Mouse (Mus musculus) intestine, embryonic 15.5 days (tissue): Measurements from ENCODE around the gene Myo1f. TPM values are rescaled to one million over a fixed set of nuclear protein-coding genes. Genes with fewer than 3 reads are reported as not detected.
"Not testable (repeated sequence)": the region's sequence is repeated elsewhere in the genome, so short reads cannot be mapped to it uniquely, and the experiment has no call there.

Experiments used
- ATAC-seq: fragments of 200-750 bp; cut with Nextera tagmentation; 2 replicates; pipeline ENCODE4 v1.8.0; 2017; ENCODE audit warnings: moderate TSS enrichment, moderate library complexity
- H3K27ac ChIP-seq: fragments of 300-500 bp; sonication (generic); 2 replicates; pipeline ENCODE4 v1.5.1; 2015; ENCODE audit warnings: mild to moderate bottlenecking, inconsistent platforms
- H3K27me3 ChIP-seq: fragments of 300-500 bp; sonication (generic); replicated peaks from 2 replicates; pipeline ENCODE4 v1.6.1; 2015; ENCODE audit warnings: inconsistent platforms
- H3K36me3 ChIP-seq: fragments of 300-500 bp; sonication (generic); 2 replicates; pipeline ENCODE4 v1.6.1; 2015; ENCODE audit warnings: inconsistent platforms
- H3K4me1 ChIP-seq: fragments of 300-500 bp; sonication (generic); replicated peaks from 2 replicates; pipeline ENCODE4 v1.6.1; 2015; ENCODE audit warnings: inconsistent platforms
- H3K4me2 ChIP-seq: fragments of 300-500 bp; sonication (generic); replicated peaks from 2 replicates; pipeline ENCODE4 v1.6.1; 2015; ENCODE audit warnings: mild to moderate bottlenecking, inconsistent platforms
- H3K4me3 ChIP-seq: fragments of 300-500 bp; sonication (generic); replicated peaks from 2 replicates; pipeline ENCODE4 v1.5.1; 2015; ENCODE audit warnings: inconsistent platforms
- H3K9ac ChIP-seq: fragments of 300-500 bp; sonication (generic); 2 replicates; pipeline ENCODE4 v1.6.1; 2015; ENCODE audit warnings: inconsistent platforms
- H3K9me3 ChIP-seq: fragments of 300-500 bp; sonication (generic); 2 replicates; pipeline ENCODE4 v1.6.1; 2016; ENCODE audit warnings: inconsistent platforms
- WGBS: fragments of 180-500 bp; shearing (Covaris S2); methylation state at CpG from one replicate; pipeline ENCODE4 v1.1.7; 2015; 5-methylcytosine and 5-hydroxymethylcytosine counted together
- polyA plus RNA-seq: library from polyadenylated mRNA; unstranded; fragments of >200 nt; fragmentation: Nextera tagmentation; extraction: Ambion mirVana; gene quantifications from 2 replicates; pipeline ENCODE4 v1.2.1, GENCODE M21; 2015

Myo1f gene
- polyA plus RNA-seq, 1 experiment from 2014 or later: 3.9 TPM

DNA sequence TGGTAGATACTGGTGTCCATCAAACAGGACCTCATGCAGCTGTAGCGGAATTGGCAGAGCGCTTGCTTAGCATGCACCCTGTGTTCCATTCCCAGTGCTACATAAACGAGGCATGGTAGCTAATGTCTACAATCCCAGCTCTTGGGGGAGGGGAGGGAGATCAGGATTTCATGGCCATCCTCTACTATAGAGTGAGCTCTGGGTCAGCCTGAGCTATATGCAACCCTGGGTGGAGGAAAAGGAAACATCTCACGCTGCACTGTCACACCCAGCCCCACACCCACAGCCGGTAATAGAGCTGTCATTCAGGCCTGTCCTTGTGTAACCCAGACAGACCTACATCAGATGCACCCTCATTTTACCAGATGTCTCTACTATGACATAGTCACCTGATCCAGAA lies 43.0 kb downstream of the Myo1f start:
- Histone ChIP-seq H3K9me3 (no peaks in the 10 kb centered on the region), H3K4me1 (no peaks in the 10 kb centered on the region), H3K4me2 (no peak overlapping the region), H3K27ac (no peak overlapping the region), H3K9ac (no peak overlapping the region), H3K27me3 (no peaks in the 10 kb centered on the region), H3K36me3 (no peaks in the 10 kb centered on the region), H3K4me3 (no peak overlapping the region)
- 95% methylated on average over 5 of the region's 5 CpGs for WGBS
- no peak for ATAC-seq

DNA sequence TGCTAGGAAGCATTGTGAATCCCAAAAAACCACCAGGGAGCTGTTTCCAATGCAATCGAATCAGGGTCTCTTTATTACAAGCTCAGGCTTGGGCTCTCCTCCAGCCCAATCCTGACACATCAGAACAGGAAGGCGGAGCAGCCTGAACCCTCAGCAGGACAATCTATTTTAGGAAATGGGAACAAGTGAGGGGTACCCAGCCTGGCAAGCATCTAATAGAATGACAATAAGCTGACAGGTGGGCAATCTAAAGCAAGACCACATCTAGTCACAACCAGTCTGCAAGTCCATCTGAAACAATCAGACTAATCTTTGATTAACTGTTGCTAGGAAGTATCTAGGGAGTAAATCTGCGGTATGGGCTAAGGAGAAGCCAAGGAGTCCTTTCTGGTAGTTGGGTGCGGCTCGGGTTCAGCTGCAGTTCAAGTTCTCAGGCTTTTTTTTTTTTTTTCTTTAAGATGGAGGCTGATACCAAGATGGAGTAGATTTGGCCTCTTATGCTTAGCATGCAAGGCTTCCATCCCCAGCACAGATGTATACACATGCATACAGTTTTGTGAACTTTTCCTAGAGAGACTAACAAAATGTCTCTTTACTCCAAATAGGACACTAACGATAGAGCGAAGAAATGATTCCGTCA lies 44.4 kb downstream of the Myo1f start:
- H3K4me2 ChIP-seq: no peak overlapping the region
- no peak overlapping the region for H3K9ac ChIP-seq
- no peaks in the 10 kb centered on the region for H3K4me1 ChIP-seq
- no peaks in the 10 kb centered on the region for H3K27me3 ChIP-seq
- ATAC-seq: no peak
- WGBS: 89% methylated on average over 8 of the region's 8 CpGs
- H3K36me3 ChIP-seq: no peaks in the 10 kb centered on the region
- no peak overlapping the region for H3K27ac ChIP-seq
- H3K9me3 ChIP-seq: no peaks in the 10 kb centered on the region
- H3K4me3 ChIP-seq: no peak overlapping the region

DNA sequence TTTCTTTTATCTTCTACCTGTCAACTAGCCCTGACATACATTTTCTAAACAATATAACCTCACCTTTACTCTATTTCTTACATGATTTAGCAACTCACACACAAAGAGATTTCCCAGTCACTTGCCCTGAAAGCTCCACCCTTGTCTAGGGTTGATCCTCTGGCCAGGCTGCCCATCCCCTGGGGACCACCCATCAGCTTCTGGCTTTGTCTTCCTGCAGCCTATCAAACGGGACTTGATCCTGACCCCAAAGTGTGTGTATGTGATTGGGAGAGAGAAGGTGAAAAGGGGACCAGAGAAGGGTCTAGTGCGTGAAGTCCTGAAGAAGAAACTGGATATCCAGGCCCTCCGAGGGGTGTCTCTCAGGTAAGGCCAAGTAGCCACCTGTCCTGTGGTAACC lies 45.3 kb downstream of the Myo1f start:
- Histone ChIP-seq H3K27ac (no peak overlapping the region), H3K4me2 (no peak overlapping the region), H3K9me3 (no peaks in the 10 kb centered on the region), H3K4me1 (no peaks in the 10 kb centered on the region), H3K4me3 (no peak overlapping the region), H3K9ac (no peak overlapping the region), H3K27me3 (no peaks in the 10 kb centered on the region), H3K36me3 (no peaks in the 10 kb centered on the region)
- ATAC-seq: no peak
- WGBS: 85% methylated on average over 3 of the region's 3 CpGs

DNA sequence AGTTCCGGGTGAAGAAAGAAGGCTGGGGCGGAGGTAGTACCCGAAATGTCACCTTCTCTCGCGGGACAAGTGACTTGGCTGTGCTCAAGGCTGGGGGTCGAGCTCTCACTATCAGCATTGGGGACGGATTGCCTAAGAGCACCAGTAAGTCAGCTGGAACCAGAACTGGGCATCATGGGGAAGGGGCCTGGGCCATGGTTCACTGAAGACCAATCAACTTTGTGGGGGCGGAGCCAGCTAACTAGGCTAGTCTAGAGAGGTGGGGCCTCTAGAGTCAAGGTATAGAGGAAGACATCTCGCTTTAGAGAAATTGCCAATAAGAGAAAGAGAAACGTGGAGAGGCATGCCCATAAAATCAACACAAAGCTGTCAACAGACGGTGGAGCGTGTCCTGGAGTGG lies 46.4 kb downstream of the Myo1f start:
- no peak for ATAC-seq
- Histone ChIP-seq H3K27me3 (no peaks in the 10 kb centered on the region), H3K4me1 (no peaks in the 10 kb centered on the region), H3K4me3 (no peak overlapping the region), H3K4me2 (no peak overlapping the region), H3K9me3 (no peaks in the 10 kb centered on the region), H3K27ac (no peak overlapping the region), H3K36me3 (no peaks in the 10 kb centered on the region), H3K9ac (no peak overlapping the region)
- 86% methylated on average over 12 of the region's 12 CpGs for WGBS

DNA sequence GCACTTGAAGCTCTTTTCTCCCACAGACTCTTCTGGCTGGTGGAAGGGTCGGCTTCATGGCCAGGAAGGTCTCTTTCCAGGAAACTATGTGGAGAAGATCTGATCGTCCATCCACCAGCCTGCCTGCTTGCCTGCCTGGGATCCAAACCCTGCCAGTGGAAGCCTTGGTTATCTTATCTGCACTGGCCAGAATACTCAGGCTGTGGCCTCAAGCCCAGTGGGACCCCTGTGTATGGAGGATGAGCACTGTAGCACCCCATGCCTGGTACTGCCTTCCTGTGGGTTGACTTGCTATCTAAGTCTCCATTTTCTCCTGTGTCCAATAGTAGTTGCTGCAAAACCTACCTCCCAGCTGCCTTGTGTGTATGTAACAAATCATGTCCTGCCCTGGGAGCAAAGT lies 51.8 kb downstream of the Myo1f start:
- Histone ChIP-seq H3K9me3 (no peaks in the 10 kb centered on the region), H3K4me3 (no peak overlapping the region), H3K27ac (no peak overlapping the region), H3K36me3 (no peaks in the 10 kb centered on the region), H3K4me2 (no peak overlapping the region), H3K4me1 (no peaks in the 10 kb centered on the region), H3K27me3 (no peaks in the 10 kb centered on the region), H3K9ac (no peak overlapping the region)
- 74% methylated on average over 2 of the region's 2 CpGs for WGBS
- no peak for ATAC-seq

DNA sequence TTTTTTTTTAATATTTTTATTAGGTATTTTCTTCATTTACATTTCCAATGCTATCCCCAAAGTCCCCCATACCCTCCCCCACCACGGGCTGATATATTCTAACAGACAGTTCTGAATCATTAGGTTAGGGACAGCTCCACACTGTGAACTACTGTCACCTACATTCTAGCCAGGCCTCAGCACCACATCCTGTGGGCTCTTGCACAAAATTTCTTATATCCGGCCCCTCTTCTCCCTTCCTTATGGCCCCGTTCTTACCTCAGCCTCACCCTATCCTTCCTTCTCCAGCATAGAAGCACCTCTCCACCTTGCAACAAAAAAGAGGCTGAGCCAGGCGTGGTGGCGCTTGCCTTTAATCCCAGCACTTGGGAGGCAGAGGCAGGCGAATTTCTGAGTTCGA lies 55.0 kb downstream of the Myo1f start:
- Histone ChIP-seq H3K9me3 (no peaks in the 10 kb centered on the region), H3K4me2 (no peak overlapping the region), H3K27me3 (no peaks in the 10 kb centered on the region), H3K27ac (no peak overlapping the region), H3K36me3 (no peaks in the 10 kb centered on the region), H3K4me1 (no peaks in the 10 kb centered on the region), H3K9ac (no peak overlapping the region), H3K4me3 (no peak overlapping the region)
- WGBS: 90% methylated on average over 7 of the region's 7 CpGs
- ATAC-seq: no peak

DNA sequence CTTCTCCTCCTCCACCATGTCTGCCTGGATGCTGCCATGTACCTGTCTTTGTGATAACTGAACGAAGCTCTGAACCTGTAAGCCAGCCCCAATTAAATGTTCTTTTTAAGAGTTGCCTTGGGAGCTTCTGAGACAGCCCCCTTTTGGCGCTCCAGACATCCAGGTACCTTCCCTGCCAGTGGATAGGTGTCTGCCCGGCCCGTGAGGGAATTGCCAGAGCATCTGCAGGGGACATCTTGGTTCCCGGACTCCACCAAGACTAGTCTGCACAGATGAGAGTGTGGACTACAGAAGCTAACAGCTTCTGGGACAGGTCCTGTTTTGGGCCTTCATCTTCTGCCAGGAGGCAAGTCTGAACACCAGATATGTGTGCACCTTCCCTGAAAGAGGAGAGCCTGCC lies 58.2 kb downstream of the Myo1f start:
- not testable (repeated sequence) for ATAC-seq, H3K27ac ChIP-seq, H3K36me3 ChIP-seq, H3K9me3 ChIP-seq, H3K4me1 ChIP-seq, H3K4me2 ChIP-seq, H3K4me3 ChIP-seq, H3K9ac ChIP-seq, H3K27me3 ChIP-seq
- 89% methylated on average over 5 of the region's 5 CpGs for WGBS

DNA sequence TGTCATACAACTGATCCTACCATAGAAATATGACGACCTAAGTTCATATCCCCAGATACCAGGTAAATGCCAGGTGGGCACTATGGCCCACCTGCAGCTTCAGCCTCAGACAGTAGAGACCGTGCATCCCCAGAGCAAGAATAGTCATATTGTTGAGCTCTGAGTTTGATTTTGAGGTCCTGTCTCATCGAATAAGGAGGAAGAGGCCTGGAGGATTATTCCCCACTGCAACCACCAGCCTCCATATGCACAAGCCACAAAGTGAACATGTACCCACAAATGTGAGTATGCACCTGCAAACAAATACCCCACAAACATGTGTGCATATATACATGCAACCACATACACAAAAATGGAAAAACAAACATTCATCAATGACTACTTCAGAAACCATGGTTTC lies 71.8 kb downstream of the Myo1f start:
- H3K4me3 ChIP-seq: no peak overlapping the region
- H3K4me2 ChIP-seq: no peak overlapping the region
- peaks cover 13% of the 10 kb centered on the region for H3K36me3 ChIP-seq
- 89% methylated on average over 3 of the region's 3 CpGs for WGBS
- no peak for ATAC-seq
- H3K9me3 ChIP-seq: no peaks in the 10 kb centered on the region
- H3K27ac ChIP-seq: no peak overlapping the region
- H3K4me1 ChIP-seq: peaks cover 7% of the 10 kb centered on the region
- no peak overlapping the region for H3K9ac ChIP-seq
- no peaks in the 10 kb centered on the region for H3K27me3 ChIP-seq

DNA sequence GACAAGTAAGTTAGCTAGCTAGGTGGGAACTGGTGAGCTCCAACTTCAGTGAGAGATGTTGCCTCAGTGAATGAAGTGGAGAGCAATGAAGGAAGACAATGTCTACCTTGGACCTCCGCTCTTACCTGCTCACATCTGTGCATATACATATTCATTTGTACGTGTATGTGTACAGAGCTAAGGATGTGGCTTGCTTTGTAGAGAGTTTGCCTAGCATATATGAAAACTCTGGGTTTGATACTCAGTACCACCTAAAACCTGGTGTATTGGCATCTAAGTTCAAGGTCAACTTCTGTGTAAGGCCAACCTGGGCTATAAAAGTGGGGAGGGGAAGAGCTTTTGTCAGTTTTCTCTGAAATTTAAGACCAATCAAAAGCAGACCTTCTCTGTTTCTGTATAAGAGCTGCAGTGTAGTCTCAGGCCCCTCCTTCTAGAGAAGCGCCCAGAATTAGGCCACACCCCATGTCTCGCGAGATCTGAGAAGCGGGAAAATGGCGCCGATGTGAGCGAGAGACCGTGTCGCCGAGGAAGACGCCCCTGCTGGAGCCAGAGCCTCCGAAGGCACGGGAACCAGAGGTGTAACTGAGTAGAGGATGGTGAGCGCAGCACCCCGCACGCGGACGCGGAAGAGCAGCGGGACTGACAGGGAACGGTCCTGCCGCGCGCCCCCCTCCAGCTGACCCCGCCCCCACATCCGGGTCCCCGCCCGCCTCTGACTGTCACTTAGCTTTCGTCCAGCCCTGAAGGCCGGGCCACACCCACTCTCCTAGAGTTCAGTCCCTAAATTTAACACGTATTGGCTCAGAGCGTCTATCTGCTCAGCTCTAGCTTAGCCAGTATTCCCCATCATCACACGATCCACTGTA lies 73.3 kb downstream of the Myo1f start, which contains the start of gene Zfp414:
Gene Zfp414, plus strand, starts transcription at position 470 of the 866 bp plus-strand sequence.
- Histone ChIP-seq H3K36me3 (peaks cover 13% of the 10 kb centered on the region), H3K27ac (peak within 1 kb of the TSS; percentile 99), H3K4me1 (peaks cover 7% of the 10 kb centered on the region), H3K27me3 (no peaks in the 10 kb centered on the region), H3K9me3 (no peaks in the 10 kb centered on the region), H3K4me3 (peak within 1 kb of the TSS; percentile 75), H3K4me2 (peak within 1 kb of the TSS; percentile 60), H3K9ac (peak within 1 kb of the TSS; percentile 86)
- ATAC-seq: peak; percentile 98
- 3% methylated on average over 35 of the region's 35 CpGs for WGBS

DNA sequence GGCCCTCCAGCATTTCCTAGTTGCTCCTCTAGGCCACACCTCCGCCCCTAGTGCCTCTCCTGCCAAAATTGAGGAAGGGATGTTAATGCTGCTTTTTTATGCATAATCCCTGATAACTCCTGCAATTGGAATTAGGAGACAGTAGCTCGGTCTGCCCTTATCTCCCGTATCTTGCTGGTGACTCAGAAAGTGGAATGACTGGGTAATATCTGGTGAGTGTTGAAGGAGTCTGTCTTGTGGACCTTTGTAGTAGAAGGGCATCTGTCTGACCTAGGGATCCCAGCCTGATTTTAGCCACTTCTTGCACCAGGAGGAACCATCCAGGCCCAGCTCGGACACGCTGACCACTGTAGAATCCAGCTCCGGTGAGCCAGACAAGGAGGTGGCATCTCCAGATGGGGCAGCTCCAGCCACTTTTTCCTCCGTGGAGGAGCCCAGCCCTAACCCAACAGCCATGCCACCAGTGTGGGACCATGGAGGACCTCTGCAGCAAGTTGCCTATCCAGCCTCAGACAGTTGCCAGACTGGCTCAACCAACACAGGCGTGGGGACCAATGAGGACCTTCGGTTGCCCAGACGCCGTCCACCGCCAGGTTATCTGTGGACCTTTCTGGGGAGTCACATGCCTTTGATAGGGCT lies 74.1 kb downstream of the Myo1f start:
- WGBS: 68% methylated on average over 12 of the region's 12 CpGs
- Histone ChIP-seq H3K27me3 (no peaks in the 10 kb centered on the region), H3K9ac (peak overlapping the region; percentile 86), H3K9me3 (no peaks in the 10 kb centered on the region), H3K36me3 (peaks cover 13% of the 10 kb centered on the region), H3K4me1 (peaks cover 7% of the 10 kb centered on the region), H3K4me2 (peak overlapping the region; percentile 60), H3K4me3 (peak overlapping the region; percentile 75), H3K27ac (peak overlapping the region; percentile 99)
- peak; percentile 40 for ATAC-seq

DNA sequence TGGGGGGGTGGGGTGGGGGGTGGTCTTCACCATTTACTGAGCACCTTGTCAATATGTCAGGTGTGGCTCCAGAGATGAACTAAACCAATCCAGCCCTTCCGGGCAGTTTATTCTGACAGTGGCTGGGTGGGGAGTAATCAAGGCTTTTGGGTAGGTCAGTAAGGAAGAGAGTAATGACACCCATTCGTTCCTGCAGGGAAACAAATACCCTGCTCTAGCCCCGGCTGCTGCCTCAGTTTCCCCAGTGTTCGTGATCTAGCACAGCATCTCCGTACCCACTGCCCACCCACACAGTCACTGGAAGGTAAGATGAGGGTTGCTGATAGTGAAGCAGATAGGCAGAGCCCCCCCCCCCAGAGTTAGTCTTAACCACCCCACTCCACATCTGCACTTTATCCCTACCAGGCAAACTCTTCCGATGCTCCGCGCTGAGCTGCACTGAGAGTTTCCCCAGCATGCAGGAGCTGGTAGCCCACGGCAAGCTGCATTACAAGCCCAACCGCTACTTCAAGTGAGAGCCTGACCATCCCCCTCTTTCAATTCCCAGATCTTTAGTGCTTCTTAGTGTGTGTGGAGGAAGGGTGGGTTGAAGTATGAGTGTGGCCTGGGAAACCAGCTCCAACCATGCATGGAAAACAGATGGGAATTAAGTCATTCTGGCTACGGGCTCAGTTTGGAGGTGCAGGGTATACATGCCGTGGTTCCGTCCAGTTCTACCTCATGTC lies 74.8 kb downstream of the Myo1f start:
- ATAC-seq: no peak
- no peaks in the 10 kb centered on the region for H3K9me3 ChIP-seq
- H3K4me2 ChIP-seq: peak overlapping the region; percentile 60
- H3K4me3 ChIP-seq: no peak overlapping the region
- peaks cover 13% of the 10 kb centered on the region for H3K36me3 ChIP-seq
- H3K27me3 ChIP-seq: no peaks in the 10 kb centered on the region
- H3K27ac ChIP-seq: no peak overlapping the region
- WGBS: 79% methylated on average over 13 of the region's 13 CpGs
- H3K4me1 ChIP-seq: peaks cover 7% of the 10 kb centered on the region
- H3K9ac ChIP-seq: no peak overlapping the region

DNA sequence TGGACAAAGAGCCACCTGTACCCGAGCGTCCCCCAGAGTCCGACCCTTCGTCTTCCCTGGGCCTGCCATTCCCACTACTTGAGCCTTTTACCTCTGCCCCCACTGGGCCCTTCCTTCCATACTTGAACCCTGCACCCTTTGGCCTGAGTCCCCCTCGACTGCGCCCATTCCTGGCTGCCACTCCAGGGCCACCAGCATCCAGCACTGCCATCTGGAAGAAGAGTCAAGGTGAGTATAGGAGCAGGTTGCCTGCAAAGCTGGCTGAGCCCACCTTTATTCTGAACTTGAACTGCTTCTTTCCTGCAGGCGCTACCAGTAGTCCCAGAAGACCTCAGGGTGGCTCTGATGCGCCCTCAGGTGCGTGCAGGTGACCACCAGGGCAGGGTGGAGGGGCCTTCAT lies 75.7 kb downstream of the Myo1f start:
- Histone ChIP-seq H3K9me3 (no peaks in the 10 kb centered on the region), H3K9ac (no peak overlapping the region), H3K4me1 (peaks cover 7% of the 10 kb centered on the region), H3K27ac (no peak overlapping the region), H3K4me3 (no peak overlapping the region), H3K4me2 (no peak overlapping the region), H3K36me3 (peaks cover 13% of the 10 kb centered on the region), H3K27me3 (no peaks in the 10 kb centered on the region)
- 95% methylated on average over 9 of the region's 9 CpGs for WGBS
- ATAC-seq: no peak
